Mouse (Mus musculus) layer of hippocampus, postnatal 36 days (tissue): ENCODE results near the gene Tmem202. TPM values are rescaled to one million over a fixed set of nuclear protein-coding genes. Genes with fewer than 3 reads are reported as not detected.
A peak's percentile ranks its signal among the peaks of the same experiment; 100 is the strongest.

Experiments
- DNase-seq, 2 experiments: peaks; one replicate each; pipeline ENCODE4 v3.0.0; 2022
- total RNA-seq, 2 experiments: library from RNA; stranded (reverse); gene quantifications; 2 replicates each; pipeline ENCODE4 v1.2.3; 2021

Gene Tmem202
- total RNA-seq, 2 experiments from 2014 or later = 2.1 to 2.7 TPM

DNA sequence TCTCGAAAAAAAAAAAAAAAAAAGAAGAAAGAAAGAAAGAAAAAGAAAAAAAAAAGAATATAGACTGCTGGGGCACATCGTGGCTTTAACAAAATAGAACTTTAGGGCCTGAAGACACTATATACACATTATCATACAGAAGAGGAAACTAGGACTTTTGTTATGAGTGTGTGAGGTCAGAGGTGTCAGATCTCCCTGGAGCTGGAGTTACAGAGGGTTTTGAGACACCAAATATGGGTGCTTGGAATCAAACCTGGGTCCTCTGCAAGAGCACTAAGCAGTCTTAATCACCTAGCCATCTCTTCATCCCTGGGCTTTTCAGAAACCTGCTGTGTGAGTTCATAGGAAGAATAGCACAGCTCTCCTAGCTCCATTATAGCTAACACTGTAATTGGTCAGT is 6.2 kb downstream of the Tmem202 start:
- no peak for DNase-seq

GRCm38 (mm10) chr9:59531645-59532044 is 8.0 kb downstream of the Tmem202 start:
- DNase-seq = no peak

- no peak for DNase-seq
Observed at GRCm38 (mm10) chr9:59528274-59528673, 11.4 kb downstream of the Tmem202 start.

- no peak for DNase-seq
Observed at GRCm38 (mm10) chr9:59527580-59527979, 12.1 kb downstream of the Tmem202 start.

DNA sequence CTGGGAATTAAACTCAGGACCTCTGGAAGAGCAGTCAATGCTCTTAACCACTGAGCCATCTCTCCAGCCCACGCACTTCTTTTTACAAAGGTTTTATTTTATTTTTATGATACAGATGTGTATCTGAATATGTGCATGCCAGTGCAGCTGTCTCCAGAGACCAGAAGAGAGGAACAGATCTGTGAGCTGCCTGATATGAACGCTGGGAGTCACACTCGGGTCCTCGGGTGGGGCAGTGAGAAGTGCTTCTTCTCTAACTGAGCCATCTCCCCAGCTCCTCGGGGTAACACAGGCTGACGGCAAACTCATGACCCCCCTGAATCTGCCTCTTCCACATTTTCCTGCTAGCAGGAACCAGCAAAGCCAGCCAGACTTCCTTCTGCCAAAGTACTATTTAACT is 12.9 kb downstream of the Tmem202 start:
- no peak for DNase-seq

DNA sequence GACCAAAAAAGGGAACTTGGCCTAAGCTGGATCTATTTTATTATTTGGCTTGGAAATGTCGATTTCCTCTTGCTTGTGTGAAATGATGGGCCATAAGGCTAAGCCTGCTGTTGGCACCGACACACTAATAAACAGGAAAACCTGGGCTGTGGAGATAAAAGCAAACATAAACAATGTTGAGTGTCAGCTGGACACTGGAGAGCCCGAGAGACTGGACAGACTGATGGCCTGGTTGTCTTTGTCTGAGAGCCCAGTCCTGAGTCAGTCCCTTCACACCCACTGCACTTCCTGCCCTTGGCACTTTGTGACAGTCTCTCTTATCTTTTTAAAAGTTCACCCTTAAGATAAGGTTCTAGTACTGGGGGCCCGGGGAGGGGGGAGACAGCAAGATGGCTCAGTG is 16.7 kb downstream of the Tmem202 start:
- no peak for DNase-seq

- DNase-seq = no peak
Observed at GRCm38 (mm10) chr9:59519396-59519795, 20.3 kb downstream of the Tmem202 start.

GRCm38 (mm10) chr9:59518976-59519375 is 20.7 kb downstream of the Tmem202 start:
- no peak for DNase-seq

DNA sequence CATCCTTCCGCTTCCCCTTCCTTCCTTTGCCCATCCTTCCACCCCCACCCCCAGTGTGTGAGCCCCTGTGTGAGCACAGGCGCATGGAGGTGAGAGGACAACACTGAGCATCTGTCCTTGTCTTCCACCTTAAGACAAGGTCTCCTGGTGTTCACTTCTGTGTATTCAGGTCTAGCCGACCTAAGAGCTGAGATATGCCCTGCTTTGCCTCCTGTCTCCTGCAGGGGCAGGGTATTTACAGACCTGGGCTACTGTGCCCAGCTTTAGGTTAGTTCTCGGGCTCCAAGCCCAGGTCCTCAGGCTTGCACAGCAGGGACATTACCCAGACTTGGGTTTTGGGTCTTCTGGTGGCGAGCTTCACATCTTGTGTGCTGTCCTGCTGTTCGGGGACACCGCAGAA is 22.5 kb downstream of the Tmem202 start:
- no peak for DNase-seq

DNA sequence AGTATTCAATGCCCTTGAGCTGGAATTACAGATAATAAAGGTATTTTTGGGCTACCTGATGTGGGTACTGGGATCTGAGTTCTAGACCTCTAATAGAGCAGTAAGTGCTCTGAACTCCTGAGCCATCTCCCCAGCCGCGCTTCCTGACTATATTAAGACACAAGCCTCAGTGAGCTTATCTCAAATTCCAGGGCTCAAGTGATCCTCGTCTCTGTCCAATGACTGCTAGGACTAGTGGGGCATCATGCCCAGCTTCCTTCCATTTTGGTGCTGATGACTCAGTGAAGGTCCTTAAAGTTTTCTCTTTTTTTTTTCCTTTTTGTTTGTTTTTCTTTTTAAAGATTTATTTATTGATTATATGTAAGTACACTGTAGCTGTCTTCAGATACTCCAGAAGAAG is 24.6 kb downstream of the Tmem202 start:
- DNase-seq = no peak

DNA sequence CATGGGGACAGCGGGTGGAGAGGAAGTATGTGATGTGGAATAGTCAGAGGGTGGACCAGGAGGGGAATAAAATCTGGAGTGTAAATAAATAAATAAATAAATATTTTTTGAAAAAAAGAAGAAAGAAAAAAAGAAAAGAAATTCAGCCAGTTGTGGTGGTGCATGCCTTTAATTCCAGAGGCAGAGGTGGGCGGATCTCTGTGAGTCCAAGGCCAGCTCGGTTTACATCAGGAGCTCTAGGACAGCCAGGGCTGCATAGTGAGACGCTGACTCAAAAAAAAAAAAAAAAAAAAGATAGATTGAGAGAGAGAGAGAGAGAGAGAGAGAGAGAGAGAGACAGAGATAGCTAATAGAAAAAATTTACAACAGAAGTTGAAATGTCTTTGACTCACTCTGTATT is 27.3 kb downstream of the Tmem202 start:
- DNase-seq = no peak

DNA sequence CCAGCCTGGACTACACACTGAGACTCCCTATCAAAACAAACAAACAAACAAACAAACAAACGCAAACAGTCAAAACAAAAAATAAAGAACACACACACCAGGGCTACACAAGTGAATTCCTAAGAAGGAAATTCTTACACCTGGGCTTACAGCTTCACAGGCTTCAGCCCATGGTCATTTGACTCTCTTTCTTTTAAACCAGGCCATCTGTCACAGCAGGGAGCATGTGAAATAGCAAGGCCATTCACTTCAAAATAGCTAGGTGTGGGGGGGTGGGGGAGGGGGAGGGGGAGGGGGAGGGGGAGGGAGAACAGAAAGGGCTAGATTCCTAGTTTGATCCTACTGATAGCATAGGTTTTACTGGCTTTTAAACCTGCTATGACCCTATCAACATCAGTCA is 31.5 kb downstream of the Tmem202 start:
- DNase-seq = no peak

- no peak for DNase-seq
Observed at GRCm38 (mm10) chr9:59487331-59487730, 52.3 kb downstream of the Tmem202 start.

- peak; percentile 99 for DNase-seq
Observed at GRCm38 (mm10) chr9:59486549-59487065, 53.0 kb downstream of the Tmem202 start, which contains the start of gene Arih1. Gene Arih1 (minus strand): TSS chr9:59486618.

DNA sequence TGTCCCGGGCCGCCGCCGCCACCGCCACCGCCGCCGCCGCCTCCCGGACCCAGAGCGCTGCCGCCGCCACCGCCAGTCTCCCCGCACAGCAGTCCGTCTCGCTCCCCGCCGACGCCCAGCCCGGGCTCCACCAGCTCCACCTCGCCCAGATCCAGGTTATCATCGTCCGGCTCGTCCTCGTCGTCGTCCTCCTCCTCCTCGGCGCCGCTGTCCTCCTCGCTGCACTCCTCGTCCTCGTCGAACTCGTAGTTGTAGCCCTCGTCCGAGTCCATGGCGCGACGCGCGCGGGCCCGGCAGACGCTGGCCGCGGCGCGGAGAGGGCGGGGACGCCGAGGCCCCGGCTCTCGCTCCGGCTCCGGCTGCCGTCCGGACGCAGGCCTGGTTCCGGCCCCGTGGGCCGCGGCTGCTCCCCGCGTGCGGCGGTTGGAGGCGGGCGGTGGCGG is 53.5 kb downstream of the Tmem202 start:
- DNase-seq = no peak

- DNase-seq = peak; percentile 48 to 50
Observed at GRCm38 (mm10) chr9:59485511-59486075, 54.1 kb downstream of the Tmem202 start.

GRCm38 (mm10) chr9:59484760-59485159 is 54.9 kb downstream of the Tmem202 start:
- no peak for DNase-seq

GRCm38 (mm10) chr9:59482419-59482818 is 57.2 kb downstream of the Tmem202 start:
- DNase-seq = no peak

DNA sequence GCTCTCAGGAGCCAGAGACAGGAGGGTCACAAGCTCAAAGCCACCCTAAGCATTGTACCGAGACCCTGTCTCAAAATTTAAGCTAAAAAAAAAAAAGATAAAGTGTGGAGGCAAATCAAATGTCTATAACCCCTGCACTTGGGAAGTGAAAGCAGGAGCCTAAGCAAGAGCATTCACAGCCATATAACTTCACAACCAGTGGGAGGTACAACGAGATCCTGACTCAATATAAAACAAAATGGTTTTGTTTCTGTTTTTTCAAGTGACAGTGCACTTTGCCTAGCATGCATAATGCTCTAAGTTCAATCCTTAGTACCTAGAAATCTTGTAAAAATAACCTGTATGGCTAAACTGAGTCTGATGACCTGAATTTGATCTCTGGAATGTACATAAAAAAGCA is 63.0 kb downstream of the Tmem202 start:
- no peak for DNase-seq

DNA sequence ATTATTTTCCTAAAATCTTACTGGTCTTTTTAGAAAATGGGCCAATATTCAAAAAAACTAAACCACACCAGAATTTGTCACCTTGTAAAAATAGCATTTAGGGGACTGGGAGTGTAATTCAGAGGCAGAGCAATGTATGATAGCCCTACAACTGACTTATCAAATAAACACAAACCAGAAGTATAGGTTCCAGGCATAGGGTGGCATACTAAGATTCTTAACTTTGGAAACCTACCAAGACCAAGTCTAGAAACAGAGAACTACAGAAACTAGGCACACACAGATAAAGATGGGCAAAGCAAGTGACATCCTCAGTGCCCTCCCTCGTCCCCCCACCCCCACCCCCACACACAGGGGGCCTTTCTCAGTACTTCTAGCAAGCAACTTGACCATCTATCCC is 64.8 kb downstream of the Tmem202 start:
- no peak for DNase-seq

- no peak for DNase-seq
Observed at GRCm38 (mm10) chr9:59473171-59473570, 66.5 kb downstream of the Tmem202 start.

GRCm38 (mm10) chr9:59469446-59469845 is 70.2 kb downstream of the Tmem202 start:
- DNase-seq = no peak
